Mouse (Mus musculus) liver, postnatal 0 days (tissue): ENCODE measurements around the gene Cenpp.

Experiments used
- CTCF ChIP-seq: sonication (generic); IDR thresholded peaks from 2 replicates; pipeline ENCODE4 v1.5.1; 2016; ENCODE audit warnings: antibody characterized with exemption, low read depth
- EP300 ChIP-seq: IDR thresholded peaks from 2 replicates; pipeline ENCODE4 v1.6.1; 2016; ENCODE audit warnings: antibody characterized with exemption, low read depth, mild to moderate bottlenecking

GRCm38 (mm10) chr13:49430529-49430928 lies 222.1 kb downstream of the Cenpp start:
- TF ChIP-seq CTCF = no peak
- TF ChIP-seq EP300 = no peak
